Mouse (Mus musculus): ENCODE results near the gene Kifap3. TPM values are rescaled to one million over a fixed set of nuclear protein-coding genes. Genes with fewer than 3 reads are reported as not detected.
A peak's percentile ranks its signal among the peaks of the same experiment; 100 is the strongest.

Gene Kifap3
- polyA plus RNA-seq, 1 experiment from 2014 or later: 48.2 TPM

DNA sequence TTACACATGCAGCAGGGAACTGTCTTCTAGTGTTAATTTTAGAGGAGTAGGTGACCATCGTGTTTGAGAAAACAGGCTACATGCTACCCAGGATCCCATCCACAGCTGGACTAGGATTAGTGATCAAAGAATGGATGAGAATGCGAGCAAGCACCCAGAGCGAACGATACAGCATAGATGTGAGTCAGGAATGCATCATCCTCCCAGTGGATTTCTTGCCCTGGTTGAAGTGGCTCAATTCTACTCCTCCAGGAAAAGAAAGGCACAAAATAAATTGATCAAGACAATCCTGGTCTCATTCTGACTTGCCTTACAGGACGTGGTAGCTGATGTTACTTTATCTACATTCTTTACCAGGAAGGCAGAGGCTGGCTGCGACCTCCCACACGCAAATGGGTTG, 149.5 kb downstream of the Kifap3 start, which contains the start of gene Scyl3:
Gene Scyl3 (plus strand): TSS at position 255 of the 400 bp plus-strand sequence.
- peak within 1 kb of the TSS; percentile 98 for H3K4me3 ChIP-seq (ENCODE audit: low read depth, low read length)
- H3K9ac ChIP-seq (ENCODE audit: low read depth, low read length): peak within 1 kb of the TSS; percentile 92
- no peak for ATAC-seq (ENCODE audit: low read depth)
- peak within 1 kb of the TSS; percentile 81 for H3K27ac ChIP-seq (replicated peaks; ENCODE audit: low read depth, low read length)
- no peaks in the 10 kb centered on the region for H3K9me3 ChIP-seq (ENCODE audit: control insufficient read depth, low read length)
- peak within 1 kb of the TSS; percentile 85 for H3K4me2 ChIP-seq (ENCODE audit: low read depth, low read length)
- peaks cover 11% of the 10 kb centered on the region; the same call in 1 of the 2 replicates for H3K4me1 ChIP-seq (ENCODE audit: control insufficient read depth, insufficient read depth, low read length)
- no peaks in the 10 kb centered on the region for H3K27me3 ChIP-seq (replicated peaks; ENCODE audit: control insufficient read depth, insufficient read depth, low read length)
- H3K36me3 ChIP-seq (ENCODE audit: control insufficient read depth, insufficient read depth, low read length): peaks cover 4% of the 10 kb centered on the region; the same call in 1 of the 2 replicates
- no peak for DNase-seq (ENCODE audit: low spot score)
- 67% methylated on average over 7 of the region's 7 CpGs for WGBS

DNA sequence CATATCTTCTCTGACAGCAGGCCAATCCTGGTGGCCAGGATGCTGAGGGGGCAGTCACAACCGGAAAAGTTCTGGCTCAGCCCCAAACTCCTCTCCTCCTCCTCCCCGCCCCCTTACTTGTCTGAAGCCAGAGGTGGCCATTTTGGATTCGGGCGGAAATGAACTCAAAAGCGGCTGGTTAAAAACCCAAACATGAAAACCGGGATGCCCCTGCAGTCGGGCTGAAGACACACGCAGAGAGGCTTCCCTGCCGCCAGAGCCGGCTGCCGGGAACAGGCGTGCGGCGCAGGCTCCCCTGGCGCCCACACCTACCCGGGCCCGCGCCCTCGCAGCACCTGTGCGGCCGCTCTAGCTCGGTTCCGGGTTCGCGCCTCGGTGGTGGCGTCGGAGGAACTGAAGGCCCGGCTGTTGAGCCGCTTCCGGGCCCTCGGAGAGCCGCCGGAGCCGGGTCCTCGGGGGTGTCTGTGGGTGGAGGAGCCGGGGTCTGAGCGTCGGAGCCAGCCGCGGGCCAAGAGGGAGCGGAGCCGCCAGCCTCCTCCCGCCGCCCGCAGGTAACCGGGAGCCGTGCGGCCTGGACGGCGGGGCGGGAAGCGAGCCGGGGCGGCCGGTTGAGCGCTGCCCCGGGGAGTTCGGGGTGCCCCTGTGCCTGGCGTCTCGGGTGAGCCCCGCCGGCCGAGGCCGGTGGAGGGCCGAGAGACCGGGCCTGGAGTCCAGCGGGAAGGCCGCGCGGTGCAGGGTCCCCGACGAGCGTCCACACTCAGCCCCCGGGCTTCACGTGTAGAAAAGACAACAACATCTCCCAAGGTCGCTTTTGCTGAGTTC, 150.5 kb downstream of the Kifap3 start:
- H3K4me2 ChIP-seq (ENCODE audit: low read depth, low read length): peak overlapping the region; percentile 85
- H3K27ac ChIP-seq (replicated peaks; ENCODE audit: low read depth, low read length): peak overlapping the region; percentile 81
- DNase-seq (ENCODE audit: low spot score): peak; percentile 96
- H3K9me3 ChIP-seq (ENCODE audit: control insufficient read depth, low read length): no peaks in the 10 kb centered on the region
- ATAC-seq (ENCODE audit: low read depth): peak; percentile 93
- H3K9ac ChIP-seq (ENCODE audit: low read depth, low read length): peak overlapping the region; percentile 92
- WGBS: under 1% methylated on average over 39 of the region's 77 CpGs
- peaks cover 14% of the 10 kb centered on the region for H3K36me3 ChIP-seq (ENCODE audit: control insufficient read depth, insufficient read depth, low read length)
- peak overlapping the region; percentile 98 for H3K4me3 ChIP-seq (ENCODE audit: low read depth, low read length)
- no peaks in the 10 kb centered on the region for H3K27me3 ChIP-seq (replicated peaks; ENCODE audit: control insufficient read depth, insufficient read depth, low read length)
- peaks cover 11% of the 10 kb centered on the region; the same call in 1 of the 2 replicates for H3K4me1 ChIP-seq (ENCODE audit: control insufficient read depth, insufficient read depth, low read length)

DNA sequence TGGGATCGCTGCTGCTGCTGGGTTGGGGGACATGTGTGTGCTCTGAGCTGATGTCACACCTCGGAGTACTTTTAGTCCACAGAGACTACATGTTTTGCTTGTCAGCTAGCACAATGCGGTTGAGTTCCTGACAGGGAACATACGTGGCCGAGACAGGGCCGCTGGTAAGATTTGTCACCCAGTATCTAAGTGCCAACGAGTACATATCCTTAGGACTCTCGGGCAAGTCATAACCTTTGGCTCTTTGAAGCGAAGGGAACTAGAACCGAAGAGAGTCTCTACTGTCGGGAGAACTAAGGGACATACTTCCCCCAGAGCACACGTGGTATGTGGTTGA, 151.0 kb downstream of the Kifap3 start:
- Histone ChIP-seq H3K27ac (replicated peaks; ENCODE audit: low read depth, low read length) (no peak overlapping the region), H3K27me3 (replicated peaks; ENCODE audit: control insufficient read depth, insufficient read depth, low read length) (no peaks in the 10 kb centered on the region), H3K9me3 (ENCODE audit: control insufficient read depth, low read length) (no peaks in the 10 kb centered on the region), H3K4me2 (ENCODE audit: low read depth, low read length) (peak overlapping the region; percentile 85), H3K4me1 (ENCODE audit: control insufficient read depth, insufficient read depth, low read length) (peaks cover 11% of the 10 kb centered on the region; the same call in 1 of the 2 replicates), H3K36me3 (ENCODE audit: control insufficient read depth, insufficient read depth, low read length) (peaks cover 20% of the 10 kb centered on the region), H3K4me3 (ENCODE audit: low read depth, low read length) (peak overlapping the region; percentile 98), H3K9ac (ENCODE audit: low read depth, low read length) (peak overlapping the region; percentile 92)
- ATAC-seq (ENCODE audit: low read depth) (no peak; the same call in 1 of the 2 replicates), DNase-seq (ENCODE audit: low spot score) (peak; percentile 4)
- 3% methylated on average over 12 of the region's 12 CpGs for WGBS

DNA sequence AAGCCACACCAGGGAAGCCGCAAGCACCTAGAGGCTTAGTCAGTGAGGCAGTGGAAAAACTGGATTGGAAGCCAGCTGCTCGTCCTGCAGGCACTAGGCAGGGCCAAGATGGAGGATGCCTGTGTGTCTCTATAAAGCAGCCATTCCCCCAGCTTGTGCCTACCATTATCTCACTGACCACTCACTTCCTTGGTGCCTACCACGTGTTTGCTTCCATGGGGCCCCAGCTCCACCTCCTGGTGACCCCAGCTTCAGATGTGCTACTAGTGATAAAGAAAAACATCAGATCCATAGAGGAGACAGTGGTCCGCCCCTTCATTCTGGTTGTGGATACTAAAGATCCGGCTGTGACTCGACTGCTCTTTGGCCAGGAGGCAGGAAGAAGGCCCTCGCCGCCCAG, 152.4 kb downstream of the Kifap3 start:
- ATAC-seq (ENCODE audit: low read depth) (no peak), DNase-seq (ENCODE audit: low spot score) (no peak)
- H3K9ac ChIP-seq (ENCODE audit: low read depth, low read length): no peak overlapping the region
- H3K4me1 ChIP-seq (ENCODE audit: control insufficient read depth, insufficient read depth, low read length): peaks cover 11% of the 10 kb centered on the region; the same call in 1 of the 2 replicates
- peaks cover 33% of the 10 kb centered on the region for H3K36me3 ChIP-seq (ENCODE audit: control insufficient read depth, insufficient read depth, low read length)
- no peaks in the 10 kb centered on the region for H3K27me3 ChIP-seq (replicated peaks; ENCODE audit: control insufficient read depth, insufficient read depth, low read length)
- no peak overlapping the region for H3K27ac ChIP-seq (replicated peaks; ENCODE audit: low read depth, low read length)
- H3K9me3 ChIP-seq (ENCODE audit: control insufficient read depth, low read length): no peaks in the 10 kb centered on the region
- H3K4me2 ChIP-seq (ENCODE audit: low read depth, low read length): no peak overlapping the region
- H3K4me3 ChIP-seq (ENCODE audit: low read depth, low read length): no peak overlapping the region
- 82% methylated on average over 8 of the region's 8 CpGs for WGBS

DNA sequence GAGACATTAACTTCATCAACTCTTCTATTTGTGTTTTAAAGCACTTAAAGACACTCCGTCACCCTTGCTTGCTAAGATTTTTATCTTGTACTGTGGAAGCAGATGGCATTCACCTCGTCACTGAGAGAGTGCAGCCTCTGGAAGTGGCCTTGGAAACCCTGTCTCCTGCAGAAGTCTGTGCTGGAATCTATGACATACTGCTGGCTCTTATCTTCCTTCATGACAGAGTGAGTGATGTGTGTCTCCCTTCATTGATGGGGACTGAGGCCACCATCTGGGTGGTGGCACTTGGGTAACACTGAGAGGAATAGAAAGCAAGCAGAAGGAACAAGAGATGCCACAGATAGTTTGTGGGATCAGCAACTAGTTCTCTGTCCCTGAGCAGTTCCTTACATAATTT, 155.2 kb downstream of the Kifap3 start:
- DNase-seq (ENCODE audit: low spot score): no peak
- no peak overlapping the region for H3K4me2 ChIP-seq (ENCODE audit: low read depth, low read length)
- no peaks in the 10 kb centered on the region for H3K9me3 ChIP-seq (ENCODE audit: control insufficient read depth, low read length)
- H3K27ac ChIP-seq (replicated peaks; ENCODE audit: low read depth, low read length): no peak overlapping the region
- no peak overlapping the region for H3K9ac ChIP-seq (ENCODE audit: low read depth, low read length)
- H3K27me3 ChIP-seq (replicated peaks; ENCODE audit: control insufficient read depth, insufficient read depth, low read length): no peaks in the 10 kb centered on the region
- peaks cover 5% of the 10 kb centered on the region; the same call in 1 of the 2 replicates for H3K4me1 ChIP-seq (ENCODE audit: control insufficient read depth, insufficient read depth, low read length)
- peaks cover 54% of the 10 kb centered on the region for H3K36me3 ChIP-seq (ENCODE audit: control insufficient read depth, insufficient read depth, low read length)
- no peak for ATAC-seq (ENCODE audit: low read depth)
- no peak overlapping the region for H3K4me3 ChIP-seq (ENCODE audit: low read depth, low read length)
- WGBS: 83% methylated on average over 2 of the region's 2 CpGs

DNA sequence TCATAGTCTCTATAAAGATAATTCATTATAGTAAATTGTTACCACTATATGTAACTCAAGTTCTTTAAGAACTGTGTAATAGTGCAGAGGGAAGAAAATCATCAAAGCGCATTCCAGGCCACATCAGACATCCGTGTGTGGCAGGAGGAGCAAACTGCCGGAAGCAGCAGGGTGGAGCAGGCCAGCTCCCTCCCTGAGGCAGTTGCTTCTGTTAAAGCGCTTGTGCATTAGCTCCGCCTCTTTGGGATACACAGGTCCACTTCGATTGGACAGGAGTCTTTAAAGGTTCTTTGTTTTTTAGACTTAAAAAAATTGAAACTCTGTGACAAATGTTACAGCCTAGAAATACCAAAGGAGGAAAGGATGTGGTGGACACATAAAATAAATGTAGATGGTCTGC, 162.7 kb downstream of the Kifap3 start:
- no peaks in the 10 kb centered on the region for H3K9me3 ChIP-seq (ENCODE audit: control insufficient read depth, low read length)
- H3K27ac ChIP-seq (replicated peaks; ENCODE audit: low read depth, low read length): no peak overlapping the region
- no peak overlapping the region for H3K4me2 ChIP-seq (ENCODE audit: low read depth, low read length)
- no peak overlapping the region for H3K9ac ChIP-seq (ENCODE audit: low read depth, low read length)
- DNase-seq (ENCODE audit: low spot score) (no peak), ATAC-seq (ENCODE audit: low read depth) (no peak)
- WGBS: 60% methylated on average over 6 of the region's 6 CpGs
- no peak overlapping the region for H3K4me3 ChIP-seq (ENCODE audit: low read depth, low read length)
- no peaks in the 10 kb centered on the region for H3K27me3 ChIP-seq (replicated peaks; ENCODE audit: control insufficient read depth, insufficient read depth, low read length)
- H3K4me1 ChIP-seq (ENCODE audit: control insufficient read depth, insufficient read depth, low read length): no peaks in the 10 kb centered on the region
- H3K36me3 ChIP-seq (ENCODE audit: control insufficient read depth, insufficient read depth, low read length): peaks cover 87% of the 10 kb centered on the region

DNA sequence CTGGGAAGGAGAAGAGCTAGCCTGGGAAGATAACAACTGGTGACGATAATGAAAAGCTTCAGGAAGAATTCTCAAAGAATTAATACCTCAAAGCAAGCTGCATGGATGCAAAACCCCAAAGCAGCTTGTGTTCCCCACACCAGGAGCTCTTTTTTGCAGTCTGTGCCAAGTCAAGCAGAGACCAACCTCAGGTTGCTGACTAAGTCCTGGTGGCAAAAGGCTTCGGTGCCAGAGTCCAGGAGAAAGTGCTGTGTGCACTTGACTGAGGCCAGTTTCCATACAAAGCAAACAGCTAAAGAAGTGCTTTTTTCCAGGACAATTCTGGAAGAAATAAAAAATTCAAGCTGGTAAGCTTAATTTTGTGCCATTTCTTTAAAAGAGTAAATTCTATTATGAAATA, 174.0 kb downstream of the Kifap3 start:
- Histone ChIP-seq H3K36me3 (ENCODE audit: control insufficient read depth, insufficient read depth, low read length) (peaks cover 95% of the 10 kb centered on the region), H3K4me3 (ENCODE audit: low read depth, low read length) (no peak overlapping the region), H3K27me3 (replicated peaks; ENCODE audit: control insufficient read depth, insufficient read depth, low read length) (no peaks in the 10 kb centered on the region), H3K9ac (ENCODE audit: low read depth, low read length) (no peak overlapping the region), H3K4me1 (ENCODE audit: control insufficient read depth, insufficient read depth, low read length) (no peaks in the 10 kb centered on the region), H3K4me2 (ENCODE audit: low read depth, low read length) (no peak overlapping the region), H3K9me3 (ENCODE audit: control insufficient read depth, low read length) (no peaks in the 10 kb centered on the region), H3K27ac (replicated peaks; ENCODE audit: low read depth, low read length) (no peak overlapping the region)
- DNase-seq (ENCODE audit: low spot score) (no peak), ATAC-seq (ENCODE audit: low read depth) (no peak)
- 95% methylated on average over 2 of the region's 2 CpGs for WGBS

DNA sequence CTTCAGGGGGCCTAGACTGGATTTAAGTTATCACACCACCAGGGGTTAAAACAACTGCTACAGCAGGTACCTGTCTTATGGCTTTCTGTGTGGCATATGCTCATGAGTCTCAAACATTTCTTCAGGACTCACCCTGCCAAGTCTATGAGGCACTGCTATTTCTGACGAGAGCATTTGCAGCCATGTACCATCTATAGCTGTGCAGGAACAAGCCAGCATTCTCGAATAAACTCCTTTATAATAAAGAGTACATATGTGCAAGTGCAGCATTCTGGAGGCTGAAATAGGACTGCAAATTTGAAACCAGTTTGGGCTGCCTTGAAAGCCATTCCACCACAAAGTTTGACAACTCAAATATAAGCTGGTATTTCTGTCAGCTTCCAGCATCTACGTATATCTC, 178.7 kb downstream of the Kifap3 start:
- H3K9ac ChIP-seq (ENCODE audit: low read depth, low read length): no peak overlapping the region
- WGBS: 85% methylated on average over 3 of the region's 3 CpGs
- H3K36me3 ChIP-seq (ENCODE audit: control insufficient read depth, insufficient read depth, low read length): peaks cover 74% of the 10 kb centered on the region
- no peaks in the 10 kb centered on the region for H3K27me3 ChIP-seq (replicated peaks; ENCODE audit: control insufficient read depth, insufficient read depth, low read length)
- no peaks in the 10 kb centered on the region for H3K4me1 ChIP-seq (ENCODE audit: control insufficient read depth, insufficient read depth, low read length)
- no peak overlapping the region for H3K4me2 ChIP-seq (ENCODE audit: low read depth, low read length)
- ATAC-seq (ENCODE audit: low read depth) (no peak), DNase-seq (ENCODE audit: low spot score) (no peak)
- no peak overlapping the region for H3K27ac ChIP-seq (replicated peaks; ENCODE audit: low read depth, low read length)
- H3K9me3 ChIP-seq (ENCODE audit: control insufficient read depth, low read length): no peaks in the 10 kb centered on the region
- H3K4me3 ChIP-seq (ENCODE audit: low read depth, low read length): no peak overlapping the region

Data from embryonic facial prominence, embryonic 14.5 days (tissue).